ENCODE assay signal across 8 mouse cellular contexts in the genomic region with DNA sequence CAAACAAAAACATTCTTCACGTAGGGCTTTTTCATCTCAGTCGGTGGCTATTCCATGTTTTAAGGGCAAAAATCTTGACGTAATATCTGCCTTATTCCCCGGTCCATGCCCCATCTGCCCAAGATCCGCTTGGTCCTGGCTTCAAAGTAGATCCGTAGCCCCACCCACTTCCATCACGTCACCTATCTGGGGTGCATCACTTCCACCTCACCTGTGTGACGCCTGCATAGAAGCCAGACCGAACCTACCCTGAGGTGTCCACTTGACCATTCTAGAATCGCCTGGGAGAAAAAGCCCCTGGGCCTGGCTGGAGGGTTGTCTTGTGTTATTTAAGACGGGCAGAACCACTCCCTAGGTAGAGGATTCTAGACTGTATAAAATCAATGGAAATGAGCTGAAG. TPM values are rescaled to one million over a fixed set of nuclear protein-coding genes. Genes with fewer than 3 reads are reported as not detected.
DNase-seq lines count a peak whose midpoint lies in the region; ATAC-seq and TF ChIP-seq lines count a peak whose summit lies in the region.

No protein-coding gene starts in this region.

- H3K4me3 ChIP-seq in thymus, adult 2 months (ENCODE audit: control insufficient read depth, insufficient read depth, low read length): no peak overlapping the region
- peak overlapping the region; percentile 80 for H3K4me3 ChIP-seq in hindbrain, embryonic 14.5 days (replicated peaks; ENCODE audit: low read length)
- H3K4me3 ChIP-seq in liver, postnatal 0 days (ENCODE audit: low read depth, low read length): peak overlapping the region; percentile 89

- peak; percentile 62 to 73 for DNase-seq in adrenal gland, adult (ENCODE audit: inconsistent age in 2 of 2, low spot score in 1 of 2)
- no peak for DNase-seq in adrenal gland, adult 2 months
- peak; percentile 18 for DNase-seq in thymus, adult 2 months
- no peak for DNase-seq in thymus, adult 18-20 months
- DNase-seq in hindbrain, embryonic 14.5 days (ENCODE audit: low spot score): peak; percentile 51
- DNase-seq in liver, postnatal 0 days: peak; percentile 42
- peak; percentile 11 for DNase-seq in thymus, postnatal 25 days
- no peak for DNase-seq in layer of hippocampus, adult 8-10 months (ENCODE audit: low spot score in 2 of 2)

- WGBS in thymus, adult 2 months: 65% methylated on average over 11 of the region's 11 CpGs
- 38% methylated on average over 11 of the region's 11 CpGs for WGBS in hindbrain, embryonic 14.5 days
- WGBS in liver, postnatal 0 days (ENCODE audit: insufficient replicate concordance): 40% methylated on average over 11 of the region's 11 CpGs

- peak overlapping the region; percentile 37 for H3K9ac ChIP-seq in hindbrain, embryonic 14.5 days
- H3K9ac ChIP-seq in liver, postnatal 0 days (replicated peaks): peak overlapping the region; percentile 38; the same call in 1 of the 2 replicates

- no peak for TF ChIP-seq EP300 in liver, postnatal 0 days (IDR thresholded peaks at IDR 0.05; ENCODE audit: low read depth)

- no peaks in the 10 kb centered on the region for H3K27me3 ChIP-seq in thymus, adult 2 months (ENCODE audit: control insufficient read depth, insufficient read depth, low read length)
- no peaks in the 10 kb centered on the region for H3K27me3 ChIP-seq in hindbrain, embryonic 14.5 days (ENCODE audit: control insufficient read depth, insufficient read depth, low read length)
- no peaks in the 10 kb centered on the region for H3K27me3 ChIP-seq in liver, postnatal 0 days (ENCODE audit: insufficient read depth, low read length)

- peak overlapping the region; percentile 80 for H3K4me2 ChIP-seq in hindbrain, embryonic 14.5 days (replicated peaks)
- peak overlapping the region; percentile 88 for H3K4me2 ChIP-seq in liver, postnatal 0 days (ENCODE audit: low read depth, low read length)

- ATAC-seq in hindbrain, embryonic 14.5 days (ENCODE audit: low FRiP score): peak; percentile 22; the same call in 1 of the 2 replicates
- peak; percentile 7; the same call in 1 of the 2 replicates for ATAC-seq in liver, postnatal 0 days

- H3K36me3 ChIP-seq in thymus, adult 2 months (ENCODE audit: control insufficient read depth, insufficient read depth, low read length): no peaks in the 10 kb centered on the region
- no peaks in the 10 kb centered on the region for H3K36me3 ChIP-seq in hindbrain, embryonic 14.5 days (replicated peaks; ENCODE audit: control insufficient read depth, insufficient read depth)
- H3K36me3 ChIP-seq in liver, postnatal 0 days (replicated peaks; ENCODE audit: insufficient read depth, low read length): no peaks in the 10 kb centered on the region

- TF ChIP-seq CTCF in thymus, adult 2 months (IDR thresholded peaks at IDR 0.05; ENCODE audit: borderline replicate concordance, control insufficient read depth, extremely low read depth, insufficient read depth, low read length, poor library complexity): no peak
- TF ChIP-seq CTCF in liver, postnatal 0 days (IDR thresholded peaks at IDR 0.05; ENCODE audit: low read depth): no peak

- H3K27ac ChIP-seq in thymus, adult 2 months (ENCODE audit: control insufficient read depth, insufficient read depth, low read length): no peak overlapping the region
- H3K27ac ChIP-seq in hindbrain, embryonic 14.5 days: peak overlapping the region; percentile 87
- H3K27ac ChIP-seq in liver, postnatal 0 days (ENCODE audit: low read depth): peak overlapping the region; percentile 70

- no peak for TF ChIP-seq POLR2A in thymus, adult 2 months (IDR thresholded peaks at IDR 0.05; ENCODE audit: control insufficient read depth, extremely low read depth, insufficient read depth, low read length, poor library complexity)

- H3K4me1 ChIP-seq in thymus, adult 2 months (replicated peaks; ENCODE audit: control insufficient read depth, insufficient read depth, low read length): peaks cover 13% of the 10 kb centered on the region
- H3K4me1 ChIP-seq in hindbrain, embryonic 14.5 days (replicated peaks; ENCODE audit: control insufficient read depth, insufficient read depth, low read length): peaks cover 12% of the 10 kb centered on the region
- H3K4me1 ChIP-seq in liver, postnatal 0 days (ENCODE audit: insufficient read depth): peaks cover 16% of the 10 kb centered on the region

- H3K9me3 ChIP-seq in hindbrain, embryonic 14.5 days (ENCODE audit: control insufficient read depth, low read length): no peaks in the 10 kb centered on the region
- no peaks in the 10 kb centered on the region for H3K9me3 ChIP-seq in liver, postnatal 0 days (ENCODE audit: low read length)

RNA-seq across cellular contexts. Expression of gene Xpnpep1, which starts 0.9 kb away (rescaled TPM):
- total RNA-seq in adrenal gland, adult 2 months (2021): 10 to 100 TPM; 73.7 to 82.0 TPM
- polyA plus RNA-seq in adrenal gland, adult 2 months (2012; rRNA removed): 41.6 and 47.4 TPM in 2 replicates
- 49.6 and 55.6 TPM in 2 replicates for polyA plus RNA-seq in thymus, adult 2 months (2012; rRNA removed)
- polyA plus RNA-seq in hindbrain, embryonic 14.5 days (2014; fragmentation: Nextera tagmentation; extraction: Ambion mirVana): 135 and 141 TPM in 2 replicates
- polyA plus RNA-seq in liver, postnatal 0 days (2015; fragmentation: Nextera tagmentation; extraction: Ambion mirVana): 55.4 and 62.0 TPM in 2 replicates
- 10 to 100 TPM; 72.1 to 84.8 (median 73.6) TPM for total RNA-seq in layer of hippocampus, adult 8-10 months (2022)

Comparison
In these comparisons a context has a peak if more than half of its experiments do, and no peak if none do; other contexts are left out.
1. DNase-seq: peak in adrenal gland, adult (2 of 2), thymus, adult 2 months (single experiment), hindbrain, embryonic 14.5 days (single experiment), liver, postnatal 0 days (single experiment) and thymus, postnatal 25 days (single experiment); none in adrenal gland, adult 2 months (single experiment), thymus, adult 18-20 months (0 of 2) and layer of hippocampus, adult 8-10 months (0 of 2).